Mouse (Mus musculus) hindbrain, embryonic 11.5 days (tissue): ENCODE data around the gene Zfp777. TPM values are rescaled to one million over a fixed set of nuclear protein-coding genes. Genes with fewer than 3 reads are reported as not detected.

Source experiments
- ATAC-seq: fragments of 200-750 bp; cut with Nextera tagmentation; 2 replicates; pipeline ENCODE4 v1.8.0; 2017; ENCODE audit warnings: mild to moderate bottlenecking, moderate TSS enrichment, moderate library complexity; ENCODE audit not compliant: low FRiP score
- DNase-seq: peaks from one replicate; pipeline ENCODE4 v3.0.0-alpha.2; 2015; ENCODE audit warnings: low spot score
- H3K27ac ChIP-seq: fragments of 300-500 bp; sonication (generic); 2 replicates; pipeline ENCODE4 v1.5.1; 2014; ENCODE audit warnings: mild to moderate bottlenecking, low read depth, low read length
- H3K27me3 ChIP-seq: fragments of 300-500 bp; sonication (generic); 2 replicates; pipeline ENCODE4 v1.6.1; 2014; ENCODE audit warnings: mild to moderate bottlenecking, low read length, moderate library complexity, mixed read lengths; ENCODE audit not compliant: control insufficient read depth, insufficient read depth
- H3K36me3 ChIP-seq: fragments of 300-500 bp; sonication (generic); 2 replicates; pipeline ENCODE4 v1.6.1; 2014; ENCODE audit warnings: mild to moderate bottlenecking, low read length, moderate library complexity, mixed read lengths; ENCODE audit not compliant: control insufficient read depth, insufficient read depth
- H3K4me1 ChIP-seq: fragments of 300-500 bp; sonication (generic); replicated peaks from 2 replicates; pipeline ENCODE4 v1.6.1; 2014; ENCODE audit warnings: low read length, mixed read lengths; ENCODE audit not compliant: control insufficient read depth, insufficient read depth
- H3K4me2 ChIP-seq: fragments of 300-500 bp; sonication (generic); replicated peaks from 2 replicates; pipeline ENCODE4 v1.6.1; 2014; ENCODE audit warnings: mild to moderate bottlenecking, low read depth, low read length
- H3K4me3 ChIP-seq: fragments of 300-500 bp; sonication (generic); 2 replicates; pipeline ENCODE4 v1.5.1; 2014; ENCODE audit warnings: low read depth, low read length
- H3K9ac ChIP-seq: fragments of 300-500 bp; sonication (generic); 2 replicates; pipeline ENCODE4 v1.6.1; 2014; ENCODE audit warnings: low read depth, low read length
- H3K9me3 ChIP-seq: fragments of 300-500 bp; sonication (generic); 2 replicates; pipeline ENCODE4 v1.6.1; 2016; ENCODE audit warnings: low read length; ENCODE audit not compliant: control insufficient read depth
- WGBS: fragments of 180-500 bp; shearing (Covaris S2); extraction: QIAGEN DNeasy Blood & Tissue Kit; methylation state at CpG from one replicate; pipeline ENCODE4 v1.1.7; 2014; 5-methylcytosine and 5-hydroxymethylcytosine counted together
- polyA plus RNA-seq: library from polyadenylated mRNA; unstranded; fragments of >200 nt; fragmentation: Nextera tagmentation; extraction: Ambion mirVana; gene quantifications from 2 replicates; pipeline ENCODE4 v1.2.1, GENCODE M21; 2014

Gene Zfp777
- polyA plus RNA-seq, 1 experiment from 2014 or later, result 9.7 TPM

- no peaks in the 10 kb centered on the region for H3K9me3 ChIP-seq
- H3K4me1 ChIP-seq, result no peaks in the 10 kb centered on the region
- ATAC-seq (peak; percentile 64), DNase-seq (peak; percentile 64)
- H3K27me3 ChIP-seq, result no peaks in the 10 kb centered on the region
- peak overlapping the region; percentile 91 for H3K27ac ChIP-seq
- peak overlapping the region; percentile 73 for H3K4me3 ChIP-seq
- H3K9ac ChIP-seq, result peak overlapping the region; percentile 90
- H3K4me2 ChIP-seq, result peak overlapping the region; percentile 76
- WGBS, result under 1% methylated on average over 42 of the region's 150 CpGs
- 0 out of 2 replicates have a peak, but pooled peaks cover 4% of the 10 kb centered on the region for H3K36me3 ChIP-seq
These were observed 1.0 kb downstream of the Zfp777 start for GRCm38 (mm10) chr6:48047450-48048351.

DNA sequence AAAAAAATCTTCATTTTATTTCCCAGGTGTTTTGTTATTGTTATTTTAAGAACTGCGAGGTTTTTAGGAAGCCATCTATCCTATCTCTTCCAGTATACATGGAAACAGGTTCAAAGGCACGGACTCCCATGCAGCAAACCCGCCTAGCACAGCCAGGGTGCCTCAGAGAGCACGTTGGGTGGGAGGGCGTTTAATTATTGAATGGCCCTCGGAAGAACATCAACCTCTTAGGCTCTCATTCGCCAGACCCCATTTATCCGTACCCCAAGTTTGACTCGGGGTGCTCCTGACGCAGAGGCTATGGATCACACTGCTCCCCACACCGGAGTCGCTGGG is 1.6 kb downstream of the Zfp777 start:
- no peak overlapping the region for H3K27ac ChIP-seq
- WGBS, result 8% methylated on average over 12 of the region's 12 CpGs
- H3K4me2 ChIP-seq, result peak overlapping the region; percentile 76
- no peaks in the 10 kb centered on the region for H3K9me3 ChIP-seq
- H3K4me1 ChIP-seq, result no peaks in the 10 kb centered on the region
- peak overlapping the region; percentile 90 for H3K9ac ChIP-seq
- DNase-seq (no peak), ATAC-seq (peak; percentile 27; the same call in 1 of the 2 replicates)
- H3K27me3 ChIP-seq, result no peaks in the 10 kb centered on the region
- 0 out of 2 replicates have a peak, but pooled peaks cover 4% of the 10 kb centered on the region for H3K36me3 ChIP-seq
- peak overlapping the region; percentile 73 for H3K4me3 ChIP-seq

DNA sequence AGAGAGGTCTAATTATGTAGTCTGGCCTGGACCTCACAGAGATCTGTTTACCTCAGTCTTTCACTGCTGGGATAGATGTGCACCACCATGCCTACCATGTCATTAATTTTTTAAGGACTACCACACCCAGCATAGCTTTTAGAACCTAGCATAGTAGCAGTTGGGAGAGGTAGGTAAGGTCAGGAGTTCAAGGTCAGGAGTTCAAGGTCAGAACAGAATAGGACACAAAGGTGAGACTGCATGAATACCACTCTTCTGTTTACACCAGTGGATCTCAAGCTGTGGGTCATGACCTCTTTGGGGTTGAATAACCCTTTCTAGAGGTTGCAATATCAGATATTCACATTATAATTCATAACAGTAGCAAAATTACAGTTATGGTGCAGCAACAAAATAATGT is 16.1 kb downstream of the Zfp777 start:
- no peak for DNase-seq
- H3K27me3 ChIP-seq, result no peaks in the 10 kb centered on the region
- H3K9me3 ChIP-seq, result no peaks in the 10 kb centered on the region
- peaks cover 9% of the 10 kb centered on the region; the same call in 1 of the 2 replicates for H3K36me3 ChIP-seq
- no peaks in the 10 kb centered on the region for H3K4me1 ChIP-seq
- ATAC-seq, result no peak
- no peak overlapping the region for H3K9ac ChIP-seq
- no peak overlapping the region for H3K4me2 ChIP-seq
- no peak overlapping the region for H3K4me3 ChIP-seq
- no peak overlapping the region for H3K27ac ChIP-seq

DNA sequence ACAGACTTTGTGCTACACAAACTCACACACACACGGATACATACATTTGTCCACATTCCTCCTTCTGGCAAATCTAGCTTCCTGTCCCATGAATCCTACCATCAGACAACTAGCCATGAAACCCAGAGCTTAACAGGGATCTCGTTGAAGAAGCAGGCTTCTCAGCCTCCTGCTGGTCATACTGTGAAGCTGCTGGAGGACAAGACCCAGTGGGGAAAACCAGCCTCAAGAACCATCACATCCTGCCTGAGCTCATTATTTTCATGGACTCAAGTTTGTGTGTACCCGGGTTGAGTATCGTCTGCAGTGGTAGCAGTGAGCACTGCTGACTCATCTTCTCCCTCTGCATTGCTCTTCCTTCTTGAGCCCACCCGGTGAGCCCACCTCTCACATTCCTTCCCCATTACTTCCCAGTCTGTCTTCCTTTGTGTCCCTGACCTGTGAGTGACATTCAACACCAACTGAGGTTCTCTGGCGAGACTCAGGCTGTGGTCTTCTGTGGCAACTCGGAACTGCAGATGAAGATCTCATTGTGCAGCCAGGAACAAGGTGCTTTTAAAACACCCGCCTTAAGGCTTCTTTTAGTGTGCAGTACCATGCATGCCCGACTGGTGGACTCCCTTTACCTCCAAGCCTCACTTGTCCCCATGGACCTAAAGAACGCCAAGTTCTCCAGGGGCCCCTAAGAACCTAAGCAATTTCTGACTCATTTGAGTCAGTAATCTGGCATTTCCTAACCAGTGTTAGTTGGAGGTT is 22.6 kb downstream of the Zfp777 start:
- ATAC-seq (no peak), DNase-seq (no peak)

DNA sequence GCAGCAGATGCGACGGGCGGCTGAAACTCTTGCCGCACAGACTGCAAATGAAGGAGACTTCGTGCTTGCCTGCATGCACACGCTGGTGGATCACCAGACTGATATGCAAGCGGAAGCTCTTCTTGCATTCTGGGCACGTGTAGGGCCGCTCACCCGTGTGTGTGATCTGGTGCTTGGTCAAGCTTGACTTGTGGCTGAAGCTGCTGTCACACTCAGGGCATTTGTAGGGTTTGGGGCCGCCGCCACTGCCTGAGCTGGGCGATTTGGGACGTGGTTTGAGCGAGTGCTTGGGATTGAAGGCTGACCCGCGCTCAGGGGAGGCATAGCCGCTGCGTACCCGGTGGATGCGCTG is 23.7 kb downstream of the Zfp777 start:
- Histone ChIP-seq H3K27me3 (no peaks in the 10 kb centered on the region), H3K27ac (no peak overlapping the region), H3K9ac (no peak overlapping the region), H3K4me3 (no peak overlapping the region), H3K36me3 (peaks cover 17% of the 10 kb centered on the region), H3K4me2 (no peak overlapping the region), H3K9me3 (no peaks in the 10 kb centered on the region), H3K4me1 (no peaks in the 10 kb centered on the region)
- 0 out of 2 replicates have a peak, but pooled peaks have one; percentile 22 for ATAC-seq
- 69% methylated on average over 21 of the region's 21 CpGs for whole genome bisulfite sequencing
- DNase-seq, result peak; percentile 37

More for the DNA sequence above, 22.6 kb downstream of the Zfp777 start:
- Histone ChIP-seq H3K4me2 (no peak overlapping the region), H3K36me3 (peaks cover 21% of the 10 kb centered on the region), H3K9me3 (no peaks in the 10 kb centered on the region), H3K4me1 (no peaks in the 10 kb centered on the region), H3K27me3 (no peaks in the 10 kb centered on the region), H3K27ac (no peak overlapping the region), H3K4me3 (no peak overlapping the region), H3K9ac (no peak overlapping the region)
- 84% methylated on average over 10 of the region's 10 CpGs for WGBS

DNA sequence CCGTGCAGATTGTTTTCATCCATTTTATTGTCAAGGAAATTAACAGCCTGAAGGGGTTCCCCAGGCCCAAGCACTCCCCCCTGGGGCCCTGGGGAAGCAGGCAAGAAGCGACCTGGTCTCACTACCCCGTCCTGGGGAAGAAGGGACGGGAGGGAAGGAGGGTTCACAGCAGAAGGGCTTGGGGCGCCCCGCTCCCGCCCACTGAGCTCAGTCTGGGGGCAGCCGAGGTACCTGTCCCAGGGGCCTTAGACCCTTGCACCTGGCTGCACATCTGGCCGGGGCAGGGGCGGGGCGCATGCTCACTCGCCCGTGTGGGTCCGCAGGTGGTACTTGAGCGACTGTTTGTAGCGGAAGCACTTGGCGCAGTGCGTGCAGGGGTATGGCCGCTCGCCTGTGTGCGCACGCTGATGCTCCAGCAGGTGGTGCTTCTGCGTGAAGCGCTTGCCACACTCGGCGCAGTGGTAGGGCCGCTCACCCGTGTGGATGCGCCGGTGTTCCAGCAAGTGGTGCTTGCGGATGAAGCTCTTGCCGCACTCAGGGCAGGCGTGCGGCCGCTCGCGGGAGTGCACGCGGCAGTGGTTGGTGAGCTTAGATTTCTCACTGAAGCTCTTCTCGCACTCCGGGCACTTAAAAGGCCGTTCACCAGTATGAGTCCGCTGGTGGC is 24.2 kb downstream of the Zfp777 start:
- H3K4me1 ChIP-seq, result no peaks in the 10 kb centered on the region
- H3K27ac ChIP-seq, result no peak overlapping the region
- WGBS, result 78% methylated on average over 43 of the region's 43 CpGs
- ATAC-seq, result 0 out of 2 replicates have a peak, but pooled peaks have one; percentile 30
- H3K9ac ChIP-seq, result no peak overlapping the region
- H3K27me3 ChIP-seq, result no peaks in the 10 kb centered on the region
- H3K4me3 ChIP-seq, result no peak overlapping the region
- H3K9me3 ChIP-seq, result no peaks in the 10 kb centered on the region
- no peak for DNase-seq
- H3K4me2 ChIP-seq, result no peak overlapping the region
- H3K36me3 ChIP-seq, result peaks cover 17% of the 10 kb centered on the region

- Histone ChIP-seq H3K9me3 (no peaks in the 10 kb centered on the region), H3K9ac (no peak overlapping the region), H3K4me3 (no peak overlapping the region), H3K4me1 (no peaks in the 10 kb centered on the region), H3K27ac (no peak overlapping the region), H3K27me3 (no peaks in the 10 kb centered on the region), H3K36me3 (peaks cover 17% of the 10 kb centered on the region), H3K4me2 (no peak overlapping the region)
- no peak for DNase-seq
- no peak for ATAC-seq
- 79% methylated on average over 2 of the region's 2 CpGs for WGBS
These were observed 26.0 kb downstream of the Zfp777 start for GRCm38 (mm10) chr6:48022672-48023071.

DNA sequence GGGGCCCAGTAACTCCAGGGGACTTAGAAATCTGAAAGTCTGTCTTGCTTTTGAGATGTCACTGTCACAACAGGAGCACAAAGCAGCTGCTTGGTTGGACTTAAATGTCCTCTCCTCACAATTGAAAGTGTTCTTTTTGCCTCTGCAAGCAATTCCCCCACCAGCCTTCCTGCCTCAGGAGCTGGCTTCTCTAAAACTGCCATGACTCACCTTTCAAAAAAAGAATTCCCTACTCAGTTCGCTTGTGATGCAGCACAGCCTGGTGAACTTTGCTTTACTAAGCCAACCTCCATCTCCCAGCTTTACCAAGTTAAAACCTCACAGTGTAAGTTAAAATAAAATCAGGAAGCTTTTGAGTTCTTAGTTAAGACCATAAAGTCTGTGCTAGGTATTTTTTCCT is 27.0 kb downstream of the Zfp777 start:
- H3K27me3 ChIP-seq, result no peaks in the 10 kb centered on the region
- 78% methylated on average over 1 of the region's 1 CpGs for whole genome bisulfite sequencing
- no peaks in the 10 kb centered on the region for H3K4me1 ChIP-seq
- H3K4me2 ChIP-seq, result no peak overlapping the region
- no peak for DNase-seq
- H3K4me3 ChIP-seq, result no peak overlapping the region
- ATAC-seq, result no peak
- H3K27ac ChIP-seq, result no peak overlapping the region
- H3K36me3 ChIP-seq, result peaks cover 17% of the 10 kb centered on the region
- H3K9me3 ChIP-seq, result no peaks in the 10 kb centered on the region
- no peak overlapping the region for H3K9ac ChIP-seq
